Mouse (Mus musculus) stomach, postnatal 0 days (tissue): ENCODE measurements around the gene Esrrg. TPM values are rescaled to one million over a fixed set of nuclear protein-coding genes. Genes with fewer than 3 reads are reported as not detected.

Experiments
- ATAC-seq: fragments of 200-750 bp; cut with Nextera tagmentation; 2 replicates; pipeline ENCODE4 v1.8.0; 2017; ENCODE audit not compliant: low FRiP score, low TSS enrichment
- DNase-seq: peaks from one replicate; pipeline ENCODE4 v3.0.0-alpha.2; 2016; ENCODE audit warnings: low spot score
- H3K27ac ChIP-seq: fragments of 300-500 bp; sonication (generic); replicated peaks from 2 replicates; pipeline ENCODE4 v1.5.1; 2014; ENCODE audit warnings: mild to moderate bottlenecking, control low read depth
- H3K27me3 ChIP-seq: fragments of 300-500 bp; sonication (generic); 2 replicates; pipeline ENCODE4 v1.6.1; 2014; ENCODE audit warnings: low read length; ENCODE audit not compliant: control insufficient read depth, insufficient read depth
- H3K36me3 ChIP-seq: fragments of 300-500 bp; sonication (generic); 2 replicates; pipeline ENCODE4 v1.6.1; 2014; ENCODE audit warnings: low read length, mixed read lengths; ENCODE audit not compliant: control insufficient read depth, insufficient read depth
- H3K4me1 ChIP-seq: fragments of 300-500 bp; sonication (generic); replicated peaks from 2 replicates; pipeline ENCODE4 v1.6.1; 2014; ENCODE audit warnings: antibody characterized with exemption; ENCODE audit not compliant: control insufficient read depth, insufficient read depth
- H3K4me2 ChIP-seq: fragments of 300-500 bp; sonication (generic); replicated peaks from 2 replicates; pipeline ENCODE4 v1.6.1; 2014; ENCODE audit warnings: low read depth, mild to moderate bottlenecking, control low read depth, moderate library complexity
- H3K4me3 ChIP-seq: fragments of 300-500 bp; sonication (generic); 2 replicates; pipeline ENCODE4 v1.5.1; 2014; ENCODE audit warnings: low read depth, low read length, control low read depth
- H3K9ac ChIP-seq: fragments of 300-500 bp; sonication (generic); 2 replicates; pipeline ENCODE4 v1.6.1; 2014; ENCODE audit warnings: mild to moderate bottlenecking, low read length, control low read depth, mixed read lengths
- H3K9me3 ChIP-seq: fragments of 300-500 bp; sonication (generic); 2 replicates; pipeline ENCODE4 v1.6.1; 2016; ENCODE audit warnings: low read length; ENCODE audit not compliant: control insufficient read depth
- CTCF ChIP-seq: IDR thresholded peaks from 2 replicates; pipeline ENCODE4 v1.5.1; 2016; ENCODE audit warnings: antibody characterized with exemption, low read depth, mild to moderate bottlenecking, moderate library complexity
- EP300 ChIP-seq: optimal IDR thresholded peaks from 2 replicates; pipeline ENCODE3; 2016; ENCODE audit warnings: antibody characterized with exemption
- WGBS: fragments of 180-500 bp; shearing (Covaris S2); extraction: QIAGEN DNeasy Blood & Tissue Kit; methylation state at CpG from one replicate; pipeline ENCODE4 v1.1.7; 2014; 5-methylcytosine and 5-hydroxymethylcytosine counted together
- polyA plus RNA-seq: library from polyadenylated mRNA; unstranded; fragments of >200 nt; fragmentation: Nextera tagmentation; extraction: Ambion mirVana; gene quantifications from 2 replicates; pipeline ENCODE4 v1.2.1, GENCODE M21; 2015

Esrrg gene
- polyA plus RNA-seq, 1 experiment from 2014 or later, result 7.4 TPM

DNA sequence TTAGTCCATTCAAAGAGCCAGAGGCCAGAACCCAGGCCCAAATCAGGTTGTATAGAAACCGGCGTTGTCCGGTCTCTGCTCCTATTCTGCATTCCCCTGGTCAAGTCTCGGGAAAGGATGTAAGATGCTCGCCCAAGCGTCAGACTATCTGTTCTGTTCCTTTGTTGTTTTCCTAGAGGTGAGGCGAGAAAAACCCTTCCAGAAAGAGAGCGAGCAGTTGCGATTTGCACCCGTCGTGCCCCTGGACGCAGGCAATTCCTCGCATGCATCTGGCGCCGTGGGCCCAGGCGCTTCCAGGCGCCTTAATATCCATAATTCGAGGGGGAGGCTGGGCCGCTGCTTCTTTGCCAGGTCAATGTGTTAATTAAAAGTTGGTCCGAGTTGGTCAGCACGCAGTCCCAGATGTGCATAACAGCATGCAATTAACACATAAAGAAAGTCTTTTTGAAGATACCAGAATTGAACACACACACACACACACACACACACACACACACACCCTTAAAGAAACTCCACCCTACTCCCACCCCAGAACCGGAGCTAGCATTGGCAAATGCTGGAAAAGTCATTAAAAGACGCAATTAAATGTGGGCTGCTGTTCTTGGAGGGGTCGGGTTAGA, 3.8 kb upstream of the Esrrg start:
- WGBS, result 46% methylated on average over 24 of the region's 24 CpGs
- no peaks in the 10 kb centered on the region for H3K36me3 ChIP-seq
- H3K9me3 ChIP-seq, result no peaks in the 10 kb centered on the region
- H3K4me1 ChIP-seq, result 0 out of 2 replicates have a peak, but pooled peaks cover 5% of the 10 kb centered on the region
- H3K9ac ChIP-seq, result no peak overlapping the region
- DNase-seq (no peak), ATAC-seq (no peak)
- H3K4me2 ChIP-seq, result no peak overlapping the region
- no peak overlapping the region for H3K27ac ChIP-seq
- no peak for TF ChIP-seq CTCF
- TF ChIP-seq EP300, result no peak
- H3K4me3 ChIP-seq, result 0 out of 2 replicates have a peak overlapping the region, but pooled peaks have one; percentile 8
- H3K27me3 ChIP-seq, result peaks cover 12% of the 10 kb centered on the region; the same call in 1 of the 2 replicates

DNA sequence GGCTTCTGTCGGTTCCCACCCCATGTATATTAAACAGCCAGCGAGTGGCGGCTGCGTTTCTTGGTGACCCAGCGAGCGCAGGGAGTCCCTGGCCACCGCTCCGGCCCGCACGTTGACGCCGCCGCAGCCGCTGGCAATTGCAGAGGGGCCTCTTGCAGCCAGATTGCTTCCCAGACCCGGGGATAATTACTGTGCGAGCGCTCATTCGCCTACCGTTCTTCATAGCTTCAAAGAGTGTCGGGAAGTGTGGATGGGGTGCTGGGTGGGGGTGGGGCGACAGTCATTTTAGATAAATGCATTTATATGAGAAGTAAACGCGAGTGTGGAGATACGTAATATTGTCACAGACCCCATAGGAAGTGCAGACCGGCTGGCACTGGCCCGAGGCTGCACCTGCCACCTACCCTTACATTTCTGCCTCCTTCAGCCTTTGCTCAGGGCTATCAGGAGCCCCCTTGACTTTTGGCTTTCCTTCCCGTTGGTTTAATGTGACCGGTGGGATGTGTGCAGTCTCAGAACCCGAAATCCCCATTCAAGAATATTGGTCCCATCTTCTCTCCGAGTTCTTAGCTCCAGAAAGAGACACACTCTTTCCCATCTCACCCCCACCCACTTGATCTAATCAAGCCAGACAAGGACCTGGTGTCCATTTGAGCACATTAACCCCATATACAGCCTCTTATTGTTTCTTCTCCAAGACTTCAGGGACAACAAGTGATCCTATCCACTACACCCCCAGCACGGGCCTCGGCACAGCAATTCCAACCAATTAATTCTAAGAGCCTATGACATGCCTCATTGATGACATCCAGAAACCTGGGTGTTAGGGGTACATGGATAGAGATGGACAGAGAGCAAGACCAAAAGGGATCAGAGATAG, 3.0 kb upstream of the Esrrg start:
- no peak for TF ChIP-seq CTCF
- TF ChIP-seq EP300, result no peak
- H3K4me1 ChIP-seq, result 0 out of 2 replicates have a peak, but pooled peaks cover 5% of the 10 kb centered on the region
- no peaks in the 10 kb centered on the region for H3K9me3 ChIP-seq
- no peaks in the 10 kb centered on the region for H3K36me3 ChIP-seq
- H3K4me2 ChIP-seq, result no peak overlapping the region; the same call in 1 of the 2 replicates
- no peak overlapping the region for H3K27ac ChIP-seq
- ATAC-seq (no peak), DNase-seq (no peak)
- peaks cover 12% of the 10 kb centered on the region; the same call in 1 of the 2 replicates for H3K27me3 ChIP-seq
- peak overlapping the region; percentile 8; the same call in 1 of the 2 replicates for H3K4me3 ChIP-seq
- WGBS, result 9% methylated on average over 32 of the region's 32 CpGs
- H3K9ac ChIP-seq, result no peak overlapping the region

DNA sequence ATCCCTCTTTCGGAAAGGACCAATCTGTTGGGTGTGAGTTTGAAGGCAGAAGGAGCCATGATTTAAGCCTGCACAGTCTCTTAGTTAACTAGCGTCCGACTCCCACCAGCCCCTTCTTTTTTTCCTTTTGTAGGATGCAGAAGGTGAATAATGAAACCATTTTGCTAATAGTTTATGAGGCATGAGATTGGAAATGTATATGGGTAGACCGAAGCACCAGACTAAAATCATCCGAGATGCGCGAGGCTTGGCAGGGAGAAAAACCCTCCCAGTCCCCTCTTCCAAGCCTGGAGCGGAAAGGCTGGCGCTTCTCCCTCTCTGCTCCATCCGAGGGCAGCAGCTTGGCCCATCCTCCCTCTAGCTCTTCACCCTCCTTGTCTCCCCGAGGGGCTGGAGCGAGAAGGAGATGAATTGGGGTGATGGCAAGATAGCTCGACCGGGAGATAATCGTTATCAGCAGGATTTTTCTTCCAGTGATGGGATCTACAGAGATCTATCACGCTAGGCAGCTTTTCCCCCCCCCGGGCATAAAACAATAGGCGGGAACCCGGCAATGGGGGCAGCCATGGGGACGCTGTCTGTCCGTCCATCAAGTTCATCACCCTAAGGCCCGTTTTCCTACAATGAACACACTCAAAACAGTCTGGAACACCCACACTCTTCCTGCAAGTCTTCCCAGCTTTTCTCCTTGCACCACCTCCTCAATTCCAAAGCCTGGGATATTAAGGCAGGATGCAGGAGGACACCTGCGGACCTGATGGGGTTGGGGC, 2.1 kb upstream of the Esrrg start:
- H3K27me3 ChIP-seq, result peaks cover 12% of the 10 kb centered on the region; the same call in 1 of the 2 replicates
- DNase-seq (no peak), ATAC-seq (no peak)
- no peak overlapping the region for H3K27ac ChIP-seq
- no peak overlapping the region for H3K4me3 ChIP-seq
- H3K9me3 ChIP-seq, result no peaks in the 10 kb centered on the region
- H3K4me2 ChIP-seq, result no peak overlapping the region
- TF ChIP-seq CTCF, result no peak
- H3K4me1 ChIP-seq, result 0 out of 2 replicates have a peak, but pooled peaks cover 5% of the 10 kb centered on the region
- H3K9ac ChIP-seq, result no peak overlapping the region
- H3K36me3 ChIP-seq, result no peaks in the 10 kb centered on the region
- WGBS, result 11% methylated on average over 23 of the region's 23 CpGs

GRCm38 (mm10) chr1:187607065-187608047, 1.2 kb upstream of the Esrrg start:
- H3K27me3 ChIP-seq, result peaks cover 12% of the 10 kb centered on the region; the same call in 1 of the 2 replicates
- 0 out of 2 replicates have a peak, but pooled peaks cover 5% of the 10 kb centered on the region for H3K4me1 ChIP-seq
- H3K4me3 ChIP-seq, result 0 out of 2 replicates have a peak overlapping the region, but pooled peaks have one; percentile 6
- H3K27ac ChIP-seq, result no peak overlapping the region
- H3K9me3 ChIP-seq, result no peaks in the 10 kb centered on the region
- H3K9ac ChIP-seq, result no peak overlapping the region
- ATAC-seq (peak; percentile 17; the same call in 1 of the 2 replicates), DNase-seq (peak; percentile 24)
- 10% methylated on average over 47 of the region's 47 CpGs for WGBS
- no peak overlapping the region for H3K4me2 ChIP-seq
- H3K36me3 ChIP-seq, result no peaks in the 10 kb centered on the region
- no peak for TF ChIP-seq CTCF
- TF ChIP-seq EP300, result no peak
